Mouse (Mus musculus): Measurements from ENCODE around the gene Gnas. TPM values are rescaled to one million over a fixed set of nuclear protein-coding genes. Genes with fewer than 3 reads are reported as not detected.

Gene Gnas
- total RNA-seq (2023): 709 to 764 TPM (median 729 TPM) in 4 replicates

GRCm38 (mm10) chr2:174284011-174284410, at the start of gene Gnas:
TSS of gene Gnas (plus strand) at chr2:174284320.

DNA sequence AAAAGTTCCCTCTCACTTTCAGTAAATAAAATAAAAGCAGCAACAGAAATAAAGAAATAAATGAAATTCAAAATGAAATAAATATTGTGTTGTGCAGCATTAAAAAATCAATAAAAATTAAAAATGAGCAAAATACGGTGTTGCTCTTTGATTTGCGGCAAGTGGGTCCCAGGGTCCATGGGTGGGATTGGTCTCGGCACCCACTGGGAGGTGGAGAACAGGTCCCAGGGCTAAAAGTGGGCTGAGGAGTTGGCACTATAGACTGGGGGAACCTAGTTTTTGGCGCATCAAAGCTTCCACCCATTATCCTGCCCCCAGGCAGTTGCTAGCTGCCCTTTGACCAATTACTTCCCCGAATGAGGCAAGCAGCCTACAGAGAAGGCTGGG, 62.5 kb downstream of the Gnas start, which contains the start of gene Gm20721:
TSS of gene Gm20721 (minus strand) at position 101 of the 387 bp plus-strand sequence.

Other genes with a start within 250 kb of the Gnas start
- 56.8 to 67.5 TPM (median 61.4 TPM) in 4 replicates for gene Stx16, start 208.0 kb upstream of the Gnas start, total RNA-seq (2023)
- 70.8 to 89.8 TPM (median 74.0 TPM) in 4 replicates for gene Npepl1, start 174.0 kb upstream of the Gnas start, total RNA-seq (2023)
- 0.66 to 1.1 TPM (median 0.67 TPM) in 3 of 4 replicates, not detected in the other for gene Gm20721, start 62.4 kb downstream of the Gnas start, total RNA-seq (2023)
- 57.0 to 68.9 TPM (median 59.0 TPM) in 4 replicates for gene Nelfcd, start 131.5 kb downstream of the Gnas start, total RNA-seq (2023)
- gene Ctsz, start 154.7 kb downstream of the Gnas start, total RNA-seq (2023): 190 to 209 TPM (median 202 TPM) in 4 replicates
- gene Tubb1, start 166.4 kb downstream of the Gnas start, total RNA-seq (2023): 0.42 to 1.6 TPM (median 0.69 TPM) in 4 replicates
- 210 to 245 TPM (median 240 TPM) in 4 replicates for gene Atp5e, start 179.8 kb downstream of the Gnas start, total RNA-seq (2023)
- 55.3 to 61.4 TPM (median 57.0 TPM) in 4 replicates for gene Prelid3b, start 188.8 kb downstream of the Gnas start, total RNA-seq (2023)